Mouse (Mus musculus) left cerebral cortex, postnatal 10 days (tissue): ENCODE measurements around the gene Iqcf3. TPM values are rescaled to one million over a fixed set of nuclear protein-coding genes. Genes with fewer than 3 reads are reported as not detected.
A peak's percentile ranks its signal among the peaks of the same experiment; 100 is the strongest.

Source experiments
- DNase-seq, 2 experiments: peaks; one replicate each; pipeline ENCODE4 v3.0.0; 2021 to 2022; ENCODE audit warnings: low spot score in 2 of 2, mixed read lengths in 1 of 2; ENCODE audit errors: extremely low spot score in 1 of 2
- intact Hi-C: fragments of 180-260 bp; cut with DNase I; formaldehyde crosslinking; loops from one replicate; pipeline ENCODE4 v1.15.1; 2025
- total RNA-seq, 2 experiments: library from RNA; stranded (reverse); gene quantifications; 2 replicates each; pipeline ENCODE4 v1.2.3; 2021

Gene Iqcf3
- total RNA-seq, 2 experiments from 2014 or later, result not detected

DNA sequence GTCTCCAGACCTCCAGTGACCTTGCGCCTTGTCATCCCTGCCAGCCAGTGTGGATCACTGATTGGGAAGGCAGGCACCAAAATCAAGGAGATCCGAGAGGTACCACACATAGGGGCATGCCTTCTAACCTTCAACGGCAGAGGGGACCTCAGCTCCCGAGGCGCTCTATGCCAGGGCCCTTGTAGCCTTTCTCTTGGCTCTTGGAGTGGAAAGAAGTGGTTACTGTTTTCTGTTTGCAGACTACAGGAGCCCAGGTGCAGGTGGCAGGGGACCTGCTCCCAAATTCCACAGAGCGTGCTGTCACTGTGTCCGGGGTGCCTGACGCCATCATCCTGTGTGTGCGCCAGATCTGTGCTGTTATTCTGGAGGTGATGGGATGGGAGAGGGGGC lies 100.4 kb downstream of the Iqcf3 start:
- intact Hi-C loops, result no loop called here
- no peak for DNase-seq

DNA sequence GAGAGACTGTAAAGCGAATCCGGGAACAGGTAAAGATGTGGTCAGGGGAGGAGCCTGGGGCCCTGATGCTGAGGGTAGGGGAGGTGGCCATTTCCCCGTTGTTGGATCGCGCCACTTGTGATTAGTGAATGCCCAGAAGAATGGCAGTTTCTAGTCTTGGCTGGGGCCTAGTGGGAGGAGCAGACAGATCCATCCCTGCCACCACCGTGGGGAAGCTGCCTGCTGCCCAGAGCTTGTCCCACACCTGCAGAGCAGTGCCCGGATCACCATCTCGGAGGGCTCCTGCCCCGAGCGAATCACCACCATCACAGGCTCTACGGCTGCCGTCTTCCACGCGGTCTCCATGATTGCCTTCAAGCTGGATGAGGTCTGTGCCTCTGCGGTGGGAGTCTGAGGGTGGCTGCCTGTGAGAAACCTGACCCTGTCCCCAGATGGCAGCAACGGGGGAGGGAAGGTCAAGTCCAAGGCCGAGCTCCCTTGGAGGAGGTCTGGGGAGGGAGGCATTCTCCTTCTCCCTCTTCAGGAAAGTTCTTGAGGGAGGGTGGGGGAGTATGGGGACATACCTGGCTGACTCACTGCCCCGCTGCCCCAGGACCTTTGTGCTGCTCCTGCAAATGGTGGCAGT lies 100.9 kb downstream of the Iqcf3 start:
- intact Hi-C loops, result no loop called here
- no peak for DNase-seq

DNA sequence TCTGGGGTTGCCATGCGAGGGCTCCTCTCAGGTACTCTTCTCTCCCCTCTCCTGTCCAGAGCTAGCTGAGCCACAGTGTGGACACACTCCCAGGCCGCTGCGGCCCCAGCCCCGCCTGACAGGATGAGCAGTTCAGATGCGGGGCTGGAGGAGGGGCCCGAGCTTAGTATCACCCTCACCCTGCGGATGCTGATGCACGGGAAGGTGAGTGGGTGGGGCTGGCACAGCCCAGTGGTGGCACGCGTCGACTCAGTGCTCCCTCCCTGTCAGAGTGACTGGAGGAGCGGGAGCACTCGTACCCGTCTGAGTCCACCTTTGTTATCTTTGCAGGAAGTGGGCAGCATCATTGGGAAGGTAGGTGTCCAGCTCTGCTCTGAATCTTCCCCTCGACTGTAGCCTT lies 101.5 kb downstream of the Iqcf3 start:
- intact Hi-C loops, result no loop called here
- DNase-seq, result no peak

DNA sequence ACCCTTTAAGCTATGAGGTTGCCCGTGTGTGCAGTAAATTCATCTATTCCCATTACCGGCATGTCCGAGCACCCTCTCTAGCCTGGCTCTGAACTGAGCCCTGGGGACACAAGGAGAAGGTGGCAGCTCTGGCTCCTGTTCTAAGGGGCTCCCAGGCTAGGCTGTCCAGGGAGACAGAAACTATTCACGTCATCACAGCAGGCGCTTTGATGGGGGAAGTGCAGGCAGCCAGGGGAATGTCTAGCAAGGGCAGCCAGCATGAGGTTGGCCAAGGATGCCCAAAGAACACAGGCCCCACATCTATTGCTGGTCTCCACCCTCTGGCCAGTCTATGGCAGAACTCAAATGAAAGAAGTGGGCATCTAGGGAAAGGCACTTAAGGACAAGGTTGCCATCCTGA lies 103.5 kb downstream of the Iqcf3 start:
- intact Hi-C loops, result no loop called here
- no peak for DNase-seq

DNA sequence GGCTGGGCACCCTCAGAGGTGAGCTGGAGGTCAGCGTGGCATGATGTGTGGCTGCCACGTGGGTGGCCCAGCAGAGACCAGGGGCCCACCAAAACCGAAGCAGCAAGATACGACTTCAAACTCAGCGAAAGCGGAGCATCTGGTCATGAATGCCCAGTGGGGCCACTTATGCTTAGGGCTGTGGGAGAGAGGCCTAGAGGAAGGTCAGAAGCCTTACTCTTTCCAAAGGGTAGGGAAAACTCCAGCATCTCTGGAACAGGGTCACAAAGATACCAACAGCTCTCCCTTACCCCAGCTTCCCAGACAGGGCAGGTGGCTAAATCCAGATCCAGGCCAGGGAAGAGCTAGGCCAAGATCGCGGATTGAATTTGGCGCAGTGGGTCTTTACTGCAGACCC lies 104.3 kb downstream of the Iqcf3 start:
- intact Hi-C loops, result no loop called here
- no peak for DNase-seq

DNA sequence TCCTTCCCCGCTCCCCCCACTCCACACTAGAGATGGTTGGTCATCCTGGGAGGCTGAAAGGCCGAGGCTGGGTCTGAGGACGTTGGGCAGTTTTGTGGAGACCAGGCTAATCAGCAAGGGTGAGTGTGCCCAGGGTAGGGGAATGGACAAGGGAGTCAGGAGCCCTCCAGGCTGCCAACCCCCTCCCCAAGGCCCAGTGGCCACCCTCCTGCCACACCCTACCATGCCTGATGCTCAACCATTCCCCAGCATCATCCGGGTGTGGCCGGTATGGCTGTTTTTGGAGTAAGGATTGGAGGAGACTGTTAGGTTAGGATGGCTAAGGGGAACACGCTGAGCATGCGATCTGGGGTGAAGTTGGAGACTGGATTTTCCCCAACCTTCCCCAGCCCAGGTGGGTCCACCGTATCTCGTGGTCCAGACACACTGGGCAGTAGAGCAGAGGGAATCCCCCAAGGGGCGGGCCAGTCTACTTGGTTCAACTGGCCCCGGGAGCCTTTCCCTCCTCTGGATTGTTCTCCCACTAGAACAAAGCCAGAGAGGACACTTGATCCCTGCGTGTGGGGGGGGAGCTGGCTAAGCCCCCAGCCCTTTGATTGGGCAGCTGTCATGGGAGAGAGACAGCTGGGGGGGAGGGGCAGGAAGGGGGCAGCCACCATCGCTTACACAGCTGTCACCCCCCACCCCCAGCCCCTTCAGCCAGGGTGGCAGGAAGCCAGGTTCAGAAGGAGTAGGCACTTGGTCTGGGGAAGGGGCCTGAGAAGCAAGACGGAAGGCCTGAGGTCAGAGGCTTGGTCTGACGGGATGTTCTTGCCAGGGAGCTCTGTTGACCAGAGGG lies 104.9 kb downstream of the Iqcf3 start:
- peak in 1 of 2 experiments; percentile 69 for DNase-seq
- intact Hi-C loops, result no loop called here

DNA sequence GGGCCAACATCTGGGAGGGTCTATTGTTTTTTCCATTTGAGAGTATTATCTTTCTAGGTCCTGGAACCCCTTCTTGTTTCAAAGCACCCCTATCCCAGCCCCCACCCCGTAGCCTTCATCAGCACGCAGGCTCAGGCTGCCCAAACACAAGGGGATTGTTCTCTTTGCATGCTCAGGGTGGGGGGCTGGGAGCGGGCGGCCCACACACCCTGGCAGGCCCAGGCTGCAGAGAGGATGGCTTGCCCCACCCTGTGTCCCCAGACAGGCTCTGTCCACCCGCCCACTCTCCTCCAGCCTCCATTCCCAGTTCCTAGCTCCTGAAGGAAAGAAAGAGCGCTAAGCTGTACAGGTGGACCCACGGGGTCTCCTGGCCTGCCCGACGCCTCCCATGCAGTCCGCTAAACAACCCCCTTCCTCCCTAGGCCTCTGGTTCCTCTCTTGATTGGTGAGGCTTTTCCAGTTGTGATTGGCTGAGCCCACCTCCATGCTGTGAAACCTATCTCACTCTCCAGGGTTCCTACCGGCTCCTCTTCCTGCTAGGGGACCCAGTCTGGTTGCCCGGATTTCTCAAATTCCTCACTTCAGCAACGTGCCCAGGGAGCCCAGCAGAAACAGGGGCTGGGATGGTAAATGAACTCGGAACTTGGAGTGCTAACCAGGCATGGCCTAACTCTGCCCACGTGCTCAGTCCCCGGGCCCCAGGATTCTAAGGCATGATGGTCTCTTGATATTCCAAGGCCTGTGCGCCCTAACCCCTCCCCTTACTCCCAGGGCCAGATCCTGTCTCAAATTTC lies 106.3 kb downstream of the Iqcf3 start:
- intact Hi-C loops, result no loop called here
- DNase-seq, result no peak

DNA sequence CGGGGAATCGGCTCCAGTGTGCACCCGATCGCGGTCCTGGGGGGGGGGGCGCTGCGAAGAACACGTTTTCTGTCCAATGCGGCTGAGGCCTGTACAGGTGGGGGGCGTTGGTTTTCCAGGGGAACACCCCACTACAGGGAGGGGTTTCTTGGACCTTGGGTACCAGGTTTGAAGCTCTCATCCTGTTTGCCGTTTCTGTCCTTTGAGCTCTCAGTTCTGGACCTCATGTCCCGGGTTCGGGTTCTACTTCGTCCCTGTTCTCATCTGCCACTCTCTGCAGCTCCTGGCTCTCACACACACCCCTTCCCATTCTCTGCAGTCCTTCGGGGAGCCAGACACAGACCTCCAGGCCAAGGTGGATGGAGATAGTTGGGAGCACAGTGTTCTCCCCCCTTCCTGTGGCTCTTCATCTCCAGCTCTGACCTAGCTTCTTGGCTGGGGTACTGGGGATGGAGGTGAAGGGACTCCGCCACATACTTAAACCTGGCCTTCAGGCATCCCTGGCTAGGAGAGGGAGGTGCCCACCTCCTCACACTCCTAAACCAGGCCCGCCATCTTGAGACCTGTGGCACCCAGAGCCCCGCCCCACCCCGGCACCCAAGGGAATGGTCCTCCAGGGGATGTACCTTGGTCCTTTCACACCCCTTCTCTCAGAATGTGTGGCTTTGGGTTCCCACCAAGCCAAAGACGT lies 107.2 kb downstream of the Iqcf3 start:
- intact Hi-C loops, result no loop called here
- no peak for DNase-seq

DNA sequence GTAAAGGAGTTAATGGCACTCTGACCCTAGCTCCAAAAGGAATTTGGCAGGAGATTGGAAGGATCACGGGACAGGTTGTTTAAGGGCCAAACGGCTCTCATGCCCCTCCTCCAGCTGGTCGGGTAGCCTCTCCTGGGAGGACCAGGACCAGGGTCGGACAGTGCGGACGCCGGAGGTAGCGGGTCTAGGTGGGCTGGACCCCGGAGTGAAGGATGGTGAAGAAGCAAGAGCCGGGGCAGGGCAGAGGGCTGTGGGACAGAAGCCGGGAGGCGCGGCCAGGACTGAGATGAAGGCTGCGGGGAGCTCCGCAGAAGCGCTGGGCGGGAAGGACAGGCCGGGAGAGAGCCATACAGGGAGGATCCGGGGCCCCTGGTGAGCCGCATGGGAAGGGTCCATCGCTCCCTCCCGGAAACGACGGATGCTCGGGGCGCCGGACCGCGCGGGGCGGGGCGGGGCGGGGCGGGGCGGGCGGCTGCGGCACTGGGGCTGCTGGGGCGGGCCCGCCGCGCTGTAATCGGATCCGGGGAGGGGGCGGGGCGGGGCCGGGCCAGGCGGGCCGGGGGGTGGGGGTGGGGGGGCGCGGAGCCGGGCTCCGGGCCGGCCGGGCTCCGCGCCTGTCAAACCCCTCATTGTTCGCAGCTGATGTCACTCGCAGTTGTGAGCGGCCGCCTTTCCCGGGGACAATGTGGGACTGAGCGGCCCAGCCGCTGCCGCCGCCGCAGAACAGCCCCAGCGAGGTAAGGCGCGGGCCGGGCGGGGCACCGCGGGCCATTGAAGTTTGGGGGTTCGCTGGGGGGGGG lies 108.0 kb downstream of the Iqcf3 start, which contains the start of gene Pcbp4:
Pcbp4 (plus strand) TSS at position 21 of the 800 bp plus-strand sequence.
- intact Hi-C loops, result no loop called here
- peak in 1 of 2 experiments; percentile 80 for DNase-seq

Other genes starting within 250 kb of the Iqcf3 start
- gene Dusp7, start 193.0 kb downstream of the Iqcf3 start, total RNA-seq, result 10 to 100 TPM; 80.7 to 82.0 TPM
- 100 to 1,000 TPM; 378 to 397 TPM for gene Rpl29, start 132.2 kb downstream of the Iqcf3 start, total RNA-seq
- 1 to 10 TPM; 9.2 to 9.3 TPM for gene Acy1, start 123.3 kb downstream of the Iqcf3 start, total RNA-seq
- 10 to 100 TPM in 1 of 2 experiments, 1 to 10 TPM in 1; 9.7 to 10.3 TPM for gene Abhd14b, start 114.2 kb downstream of the Iqcf3 start, total RNA-seq
- 10 to 100 TPM; 55.7 to 59.6 TPM for gene Abhd14a, start 114.0 kb downstream of the Iqcf3 start, total RNA-seq
- gene Pcbp4, start 108.3 kb downstream of the Iqcf3 start, total RNA-seq, result 100 to 1,000 TPM; 222 to 242 TPM
- 1 to 10 TPM; 2.2 to 2.8 TPM for gene Gpr62, start 95.7 kb downstream of the Iqcf3 start, total RNA-seq
- gene Rrp9, start 85.7 kb downstream of the Iqcf3 start, total RNA-seq, result 10 to 100 TPM; 37.3 to 37.7 TPM
- gene Parp3, start 84.7 kb downstream of the Iqcf3 start, total RNA-seq, result 1 to 10 TPM; 2.5 to 3.2 TPM
- not detected for gene Iqcf1, start 61.7 kb downstream of the Iqcf3 start, total RNA-seq
- 1 to 10 TPM in 1 of 2 experiments, under 1 TPM in 1; 0.92 to 1.2 TPM for gene Iqcf5, start 47.1 kb downstream of the Iqcf3 start, total RNA-seq
- not detected for gene Iqcf4, start 9.4 kb upstream of the Iqcf3 start, total RNA-seq
- gene Iqcf6, start 65.0 kb upstream of the Iqcf3 start, total RNA-seq, result not detected
- gene Grm2, start 94.5 kb upstream of the Iqcf3 start, total RNA-seq, result 10 to 100 TPM; 54.5 to 58.8 TPM
- 100 to 1,000 TPM in 1 of 2 experiments, 10 to 100 TPM in 1; 90.9 to 104 TPM for gene Tex264, start 124.3 kb upstream of the Iqcf3 start, total RNA-seq
- gene Rad54l2, start 227.6 kb upstream of the Iqcf3 start, total RNA-seq, result 10 to 100 TPM; 21.7 to 21.8 TPM